Comparison of ENCODE assay signal across 17 mouse cellular contexts in the genomic region with DNA sequence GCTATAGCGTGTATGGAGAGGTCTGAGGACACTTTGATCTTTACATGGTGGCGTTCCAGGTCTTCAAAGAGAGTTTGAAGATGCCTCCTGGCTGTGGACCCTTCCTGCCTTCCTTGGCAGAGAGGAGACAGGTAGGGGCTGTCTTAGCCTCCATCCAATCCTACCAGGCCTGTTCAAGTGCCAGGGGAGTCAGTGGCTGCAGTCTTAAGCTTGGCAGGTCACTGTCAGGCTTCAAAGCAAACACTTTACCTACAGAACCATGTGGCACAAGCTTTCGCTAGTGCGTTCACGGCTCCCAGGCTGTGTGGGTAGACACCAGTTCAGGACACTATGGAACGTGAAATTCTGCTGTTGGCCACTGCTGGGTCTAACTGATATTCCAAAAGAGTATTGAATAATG. TPM values are rescaled to one million over a fixed set of nuclear protein-coding genes. Genes with fewer than 3 reads are reported as not detected.
DNase-seq lines count a peak whose midpoint lies in the region; ATAC-seq and TF ChIP-seq lines count a peak whose summit lies in the region.
"Had no signal": no experiment of that assay in that cellular context is flagged by ENCODE, and none has a peak within 500 bp of the region (broad histone marks: within the 10 kb centered on the region; RNA-seq: fewer than 3 reads in every experiment).

No protein-coding gene starts in this region.

- H3K9me3 ChIP-seq in liver, embryonic 13.5 days (replicated peaks) = no peaks in the 10 kb centered on the region
- H3K9me3 ChIP-seq: heart, embryonic 10.5 days had no signal

- peak overlapping the region; percentile 31; the same call in 1 of the 2 replicates for H3K4me2 ChIP-seq in liver, embryonic 13.5 days

- no peak overlapping the region for H3K4me3 ChIP-seq in liver, embryonic 13.5 days (replicated peaks)
- H3K4me3 ChIP-seq in embryonic fibroblast, embryonic 13.5 days (ENCODE audit: insufficient read depth, low read length) = no peak overlapping the region
- H3K4me3 ChIP-seq: heart, embryonic 10.5 days had no signal

- H3K27me3 ChIP-seq in liver, embryonic 13.5 days = no peaks in the 10 kb centered on the region

- DNase-seq in heart, adult 11 months = peak; percentile 91
- no peak for DNase-seq in heart, adult 8-10 months (ENCODE audit: low spot score)
- DNase-seq in liver, embryonic 13.5 days = no peak
- DNase-seq in liver (no peak), 3T3-L1 (ENCODE audit: low read depth, low spot score) (peak; percentile 1)
- DNase-seq in right cerebral cortex, adult 18-20 months = no peak
- DNase-seq: cerebellum, adult 8-10 months had no signal

- H3K36me3 ChIP-seq in liver, embryonic 13.5 days = peaks cover 8% of the 10 kb centered on the region
- H3K36me3 ChIP-seq: heart, embryonic 10.5 days had no signal

- no peak for TF ChIP-seq POLR2A in embryonic fibroblast, embryonic 13.5 days (IDR thresholded peaks at IDR 0.05; ENCODE audit: low read depth, low read length)

- no peak overlapping the region for H3K9ac ChIP-seq in liver, embryonic 13.5 days

- H3K4me1 ChIP-seq in liver, embryonic 13.5 days (replicated peaks) = peaks cover 71% of the 10 kb centered on the region
- H3K4me1 ChIP-seq in embryonic fibroblast, embryonic 13.5 days (ENCODE audit: control insufficient read depth, insufficient read depth, low read length) = no peaks in the 10 kb centered on the region

- 85% methylated on average over 6 of the region's 6 CpGs for WGBS in liver, embryonic 13.5 days (ENCODE audit: insufficient replicate concordance)

- no peak for TF ChIP-seq CTCF in embryonic fibroblast, embryonic 13.5 days (IDR thresholded peaks at IDR 0.05; ENCODE audit: borderline replicate concordance, insufficient read depth, low read length)

- ATAC-seq in liver, embryonic 13.5 days (ENCODE audit: low read depth) = no peak
- ATAC-seq in inflammation-experienced regulatory T-cells, adult 6 months = no peak
- ATAC-seq: forebrain, embryonic 14.5 days had no signal

- H3K27ac ChIP-seq in liver, embryonic 13.5 days = peak overlapping the region; percentile 35
- H3K27ac ChIP-seq in embryonic fibroblast, embryonic 13.5 days (ENCODE audit: insufficient read depth, low read length) = peak overlapping the region; percentile 79; the same call in 1 of the 2 replicates
- H3K27ac ChIP-seq: heart, embryonic 10.5 days had no signal

RNA-seq across cellular contexts. Expression of gene H2-T24, which starts 2.6 kb away (rescaled TPM):
- total RNA-seq in heart, adult 8-10 months (2022) = 1 to 10 TPM; 6.1 to 7.4 (median 7.1) TPM
- 5.2 and 5.7 TPM in 2 replicates for polyA plus RNA-seq in liver, embryonic 13.5 days (2015; fragmentation: Nextera tagmentation; extraction: Ambion mirVana)
- polyA plus RNA-seq in embryonic fibroblast, embryonic 13.5 days (2011; ENCODE audit: insufficient read length, low read depth, missing spikeins) = not detected in 2 replicates
- polyA plus RNA-seq in inflammation-experienced regulatory T-cells, adult 6 months (2017; shearing (Covaris generic)) = 10 to 100 TPM; 26.0 to 35.7 (median 32.8) TPM

RNA-seq across cellular contexts. Expression of gene H2-T23, which starts 9.7 kb away (rescaled TPM):
- total RNA-seq in heart, adult 8-10 months (2022) = 10 to 100 TPM; 26.8 to 28.5 (median 27.9) TPM
- polyA plus RNA-seq in liver, embryonic 13.5 days (2015; fragmentation: Nextera tagmentation; extraction: Ambion mirVana) = 23.1 and 24.0 TPM in 2 replicates
- 15.8 and 21.7 TPM in 2 replicates for polyA plus RNA-seq in embryonic fibroblast, embryonic 13.5 days (2011; ENCODE audit: insufficient read length, low read depth, missing spikeins)
- polyA plus RNA-seq in inflammation-experienced regulatory T-cells, adult 6 months (2017; shearing (Covaris generic)) = 1,000 to 10,000 TPM in 1 of 3 experiments, 100 to 1,000 TPM in 2; 834 to 1,491 (median 990) TPM

RNA-seq across cellular contexts. Expression of gene H2-T22, which starts 19.6 kb away (rescaled TPM):
- 10 to 100 TPM; 10.4 to 14.0 (median 13.0) TPM for total RNA-seq in heart, adult 8-10 months (2022)
- polyA plus RNA-seq in liver, embryonic 13.5 days (2015; fragmentation: Nextera tagmentation; extraction: Ambion mirVana) = 9.2 and 9.4 TPM in 2 replicates
- polyA plus RNA-seq in embryonic fibroblast, embryonic 13.5 days (2011; ENCODE audit: insufficient read length, low read depth, missing spikeins) = 50.4 and 54.1 TPM in 2 replicates
- 100 to 1,000 TPM; 428 to 527 (median 477) TPM for polyA plus RNA-seq in inflammation-experienced regulatory T-cells, adult 6 months (2017; shearing (Covaris generic))

RNA-seq across cellular contexts. Expression of gene Gm6034, which starts 19.8 kb away (rescaled TPM):
- total RNA-seq in heart, adult 8-10 months (2022) = not detected
- not detected in 2 replicates for polyA plus RNA-seq in liver, embryonic 13.5 days (2015; fragmentation: Nextera tagmentation; extraction: Ambion mirVana)
- polyA plus RNA-seq in embryonic fibroblast, embryonic 13.5 days (2011; ENCODE audit: insufficient read length, low read depth, missing spikeins) = not detected in 2 replicates
- polyA plus RNA-seq in inflammation-experienced regulatory T-cells, adult 6 months (2017; shearing (Covaris generic)) = under 1 TPM in 2 of 3 experiments, not detected in 1; 0.33 to 0.87 TPM
- total RNA-seq: hematopoietic stem cell, adult 5-6 weeks; layer of hippocampus, postnatal 10 days had no signal
- polyA plus RNA-seq: forebrain, embryonic 14.5 days; heart, embryonic 10.5 days; neural tube, embryonic 14.5 days had no signal

RNA-seq across cellular contexts. Expression of gene Gm11127, which starts 35.2 kb away (rescaled TPM):
- total RNA-seq in heart, adult 8-10 months (2022) = 1 to 10 TPM; 4.0 to 5.5 (median 4.9) TPM
- 0.08 TPM in 1 of 2 replicates, not detected in the other for polyA plus RNA-seq in liver, embryonic 13.5 days (2015; fragmentation: Nextera tagmentation; extraction: Ambion mirVana)
- polyA plus RNA-seq in embryonic fibroblast, embryonic 13.5 days (2011; ENCODE audit: insufficient read length, low read depth, missing spikeins) = not detected in 2 replicates
- polyA plus RNA-seq in inflammation-experienced regulatory T-cells, adult 6 months (2017; shearing (Covaris generic)) = under 1 TPM in 1 of 3 experiments, not detected in 2; 0.30 TPM
- total RNA-seq: hematopoietic stem cell, adult 5-6 weeks; megakaryocyte-erythroid progenitor cell, adult 5-6 weeks; monocyte, adult 5-6 weeks had no signal
- polyA plus RNA-seq: adrenal gland, adult 2 months; forebrain, embryonic 14.5 days; heart, embryonic 10.5 days; neural tube, embryonic 14.5 days had no signal

Comparison
In these comparisons a context has a peak if more than half of its experiments do, and no peak if none do; other contexts are left out.
1. DNase-seq: peak in heart, adult 11 months (single experiment) and 3T3-L1 (single experiment); none in heart, adult 8-10 months (single experiment), liver, embryonic 13.5 days (single experiment), liver (single experiment) and right cerebral cortex, adult 18-20 months (single experiment).
2. RNA of gene H2-T23, which starts 9.7 kb away (polyA plus RNA-seq): 834 to 1,491 TPM in inflammation-experienced regulatory T-cells, adult 6 months; 23.1 to 24.0 TPM in liver, embryonic 13.5 days and 15.8 to 21.7 TPM in embryonic fibroblast, embryonic 13.5 days; every median in the first group is over 10 times any median in the second.